Mouse (Mus musculus): Measurements from ENCODE around the gene Peli3. TPM values are rescaled to one million over a fixed set of nuclear protein-coding genes. Genes with fewer than 3 reads are reported as not detected.

The Peli3 gene
- polyA plus RNA-seq, 1 experiment = 1.6 TPM

GRCm38 (mm10) chr19:4928781-4929180, 14.1 kb downstream of the Peli3 start:
- TF ChIP-seq POLR2A (IDR thresholded peaks at IDR 0.05; ENCODE audit: low read depth, low read length) = no peak
- TF ChIP-seq CTCF (IDR thresholded peaks at IDR 0.05; ENCODE audit: extremely low read depth, insufficient read length, insufficient replicate concordance, low read depth, low read length) = no peak
- peaks cover 2% of the 10 kb centered on the region; the same call in 1 of the 2 replicates for H3K36me3 ChIP-seq (ENCODE audit: control insufficient read depth, insufficient read depth, low read length)
- no peaks in the 10 kb centered on the region for H3K27me3 ChIP-seq (ENCODE audit: control insufficient read depth, insufficient read depth, low read length)
- 65% methylated on average over 5 of the region's 5 CpGs for WGBS
- no peak overlapping the region for H3K4me3 ChIP-seq (ENCODE audit: low read depth, low read length)
- no peak overlapping the region for H3K27ac ChIP-seq (ENCODE audit: insufficient read depth, low read depth, low read length)
- H3K4me1 ChIP-seq (ENCODE audit: control insufficient read depth, insufficient read depth, insufficient read length, low read length) = peaks cover 12% of the 10 kb centered on the region; the same call in 1 of the 2 replicates

DNA sequence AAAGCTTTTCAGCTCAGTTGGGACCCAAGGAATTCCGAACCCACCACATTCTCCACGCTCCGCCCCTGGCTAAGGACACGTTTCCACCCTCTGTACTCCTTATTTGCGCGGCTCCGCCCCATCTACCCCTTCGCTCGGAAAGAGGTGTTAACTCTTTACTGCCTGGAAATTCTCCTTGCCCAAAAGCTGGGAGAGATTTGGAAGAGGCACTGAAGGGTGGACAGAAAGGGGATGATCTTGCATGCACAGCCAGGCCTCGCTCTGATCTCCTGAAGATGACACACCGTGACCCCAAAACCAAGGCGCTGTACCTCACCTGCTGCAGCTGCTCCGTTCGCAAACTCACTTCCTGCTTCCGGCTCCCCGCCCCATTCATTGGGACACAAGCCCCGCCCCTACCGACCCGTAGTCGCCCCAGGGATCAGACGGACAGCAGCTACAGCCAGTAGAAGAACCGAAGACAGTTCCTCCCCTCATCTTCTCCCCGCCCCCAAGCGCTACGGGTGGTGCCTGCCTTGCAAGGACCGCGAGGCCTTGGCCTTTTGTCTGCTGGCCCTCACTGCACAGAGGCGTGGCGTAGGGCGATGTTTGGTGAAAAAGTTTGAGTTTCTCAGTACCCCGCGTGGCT, 14.9 kb downstream of the Peli3 start, which contains the start of gene Dpp3:
Dpp3 (minus strand) TSS at position 384 of the 628 bp plus-strand sequence.
- Histone ChIP-seq H3K36me3 (ENCODE audit: control insufficient read depth, insufficient read depth, low read length) (peaks cover 9% of the 10 kb centered on the region), H3K27ac (ENCODE audit: insufficient read depth, low read depth, low read length) (no peak within 1 kb of the TSS), H3K27me3 (ENCODE audit: control insufficient read depth, insufficient read depth, low read length) (no peaks in the 10 kb centered on the region), H3K4me3 (ENCODE audit: low read depth, low read length) (peak within 1 kb of the TSS; percentile 86), H3K4me1 (ENCODE audit: control insufficient read depth, insufficient read depth, insufficient read length, low read length) (peaks cover 12% of the 10 kb centered on the region; the same call in 1 of the 2 replicates)
- peak; percentile 73; the same call in 1 of the 2 replicates for TF ChIP-seq POLR2A (IDR thresholded peaks at IDR 0.05; ENCODE audit: low read depth, low read length)
- TF ChIP-seq CTCF (IDR thresholded peaks at IDR 0.05; ENCODE audit: extremely low read depth, insufficient read length, insufficient replicate concordance, low read depth, low read length) = peak; percentile 13; the same call in 1 of the 2 replicates
- WGBS = under 1% methylated on average over 32 of the region's 32 CpGs

DNA sequence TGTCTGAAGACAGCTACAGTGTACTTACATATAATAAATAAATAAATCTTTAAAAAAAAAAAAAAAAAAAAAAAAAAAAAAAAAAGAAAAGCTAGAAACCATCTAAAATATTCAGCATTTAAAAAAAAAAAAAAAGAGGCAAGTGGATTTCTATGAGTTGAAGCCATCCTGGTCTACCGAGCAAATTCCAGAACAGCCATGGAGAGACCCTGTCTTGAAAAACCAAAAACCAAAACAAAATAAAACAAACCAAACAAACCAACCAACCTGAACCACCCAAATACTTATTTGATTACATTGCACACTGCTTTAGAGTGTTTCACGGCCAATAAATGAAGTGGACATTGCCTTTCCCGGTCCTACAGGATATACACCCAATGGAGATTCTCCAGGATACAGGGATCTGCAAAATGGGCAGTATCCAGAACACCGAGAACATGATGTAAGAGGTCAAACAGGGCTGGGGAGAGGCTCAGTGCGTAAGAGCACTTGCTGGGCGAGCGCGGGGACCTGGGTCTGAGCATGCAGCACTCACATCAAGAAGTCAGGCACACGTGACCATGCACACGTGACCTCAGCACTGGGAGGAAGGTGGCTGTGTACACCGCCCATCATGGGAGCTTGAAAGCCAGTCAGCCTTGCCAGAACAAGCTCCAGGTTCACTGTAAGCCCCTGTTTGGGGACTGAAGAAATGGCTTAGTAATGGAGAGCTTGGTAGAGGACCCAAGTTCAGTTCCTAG, 17.6 kb downstream of the Peli3 start:
- Histone ChIP-seq H3K4me3 (ENCODE audit: low read depth, low read length) (no peak overlapping the region), H3K27ac (ENCODE audit: insufficient read depth, low read depth, low read length) (no peak overlapping the region), H3K36me3 (ENCODE audit: control insufficient read depth, insufficient read depth, low read length) (peaks cover 35% of the 10 kb centered on the region), H3K27me3 (ENCODE audit: control insufficient read depth, insufficient read depth, low read length) (no peaks in the 10 kb centered on the region), H3K4me1 (ENCODE audit: control insufficient read depth, insufficient read depth, insufficient read length, low read length) (peaks cover 12% of the 10 kb centered on the region; the same call in 1 of the 2 replicates)
- TF ChIP-seq POLR2A (IDR thresholded peaks at IDR 0.05; ENCODE audit: low read depth, low read length) (no peak), CTCF (IDR thresholded peaks at IDR 0.05; ENCODE audit: extremely low read depth, insufficient read length, insufficient replicate concordance, low read depth, low read length) (no peak)
- 96% methylated on average over 11 of the region's 11 CpGs for WGBS

GRCm38 (mm10) chr19:4919652-4920051, 23.3 kb downstream of the Peli3 start:
- H3K27ac ChIP-seq (ENCODE audit: insufficient read depth, low read depth, low read length) = no peak overlapping the region
- WGBS = 84% methylated on average over 6 of the region's 6 CpGs
- H3K4me3 ChIP-seq (ENCODE audit: low read depth, low read length) = no peak overlapping the region
- no peaks in the 10 kb centered on the region for H3K27me3 ChIP-seq (ENCODE audit: control insufficient read depth, insufficient read depth, low read length)
- H3K36me3 ChIP-seq (ENCODE audit: control insufficient read depth, insufficient read depth, low read length) = peaks cover 86% of the 10 kb centered on the region
- TF ChIP-seq CTCF (IDR thresholded peaks at IDR 0.05; ENCODE audit: extremely low read depth, insufficient read length, insufficient replicate concordance, low read depth, low read length) = no peak
- no peak for TF ChIP-seq POLR2A (IDR thresholded peaks at IDR 0.05; ENCODE audit: low read depth, low read length)
- H3K4me1 ChIP-seq (ENCODE audit: control insufficient read depth, insufficient read depth, insufficient read length, low read length) = no peaks in the 10 kb centered on the region

DNA sequence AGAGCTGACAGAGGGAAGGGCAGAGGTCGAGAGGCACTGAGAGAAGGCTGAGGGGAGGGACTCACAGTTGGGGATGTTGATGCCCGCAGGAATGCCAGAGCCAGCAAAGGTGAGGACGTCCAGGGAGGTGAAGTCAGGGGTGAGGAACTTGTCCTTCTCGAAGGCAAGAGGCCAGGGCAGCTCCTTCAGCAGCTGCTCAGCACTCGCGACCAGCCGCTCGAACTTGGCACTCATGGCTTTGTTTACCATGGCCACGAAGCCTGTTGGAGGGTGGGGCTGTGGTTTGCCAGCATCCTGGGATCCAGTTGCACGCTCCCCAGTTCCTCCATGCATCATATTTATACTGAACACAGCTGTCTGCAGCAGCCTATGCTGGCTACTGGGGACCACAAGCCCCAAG, 26.1 kb downstream of the Peli3 start:
- Histone ChIP-seq H3K27ac (ENCODE audit: insufficient read depth, low read depth, low read length) (no peak overlapping the region), H3K27me3 (ENCODE audit: control insufficient read depth, insufficient read depth, low read length) (no peaks in the 10 kb centered on the region), H3K36me3 (ENCODE audit: control insufficient read depth, insufficient read depth, low read length) (peaks cover 88% of the 10 kb centered on the region), H3K4me1 (ENCODE audit: control insufficient read depth, insufficient read depth, insufficient read length, low read length) (no peaks in the 10 kb centered on the region), H3K4me3 (ENCODE audit: low read depth, low read length) (no peak overlapping the region)
- TF ChIP-seq POLR2A (IDR thresholded peaks at IDR 0.05; ENCODE audit: low read depth, low read length) (no peak), CTCF (IDR thresholded peaks at IDR 0.05; ENCODE audit: extremely low read depth, insufficient read length, insufficient replicate concordance, low read depth, low read length) (no peak)
- 55% methylated on average over 10 of the region's 10 CpGs for WGBS

- H3K4me1 ChIP-seq (ENCODE audit: control insufficient read depth, insufficient read depth, insufficient read length, low read length) = no peaks in the 10 kb centered on the region
- 94% methylated on average over 15 of the region's 15 CpGs for WGBS
- H3K4me3 ChIP-seq (ENCODE audit: low read depth, low read length) = no peak overlapping the region
- TF ChIP-seq CTCF (IDR thresholded peaks at IDR 0.05; ENCODE audit: extremely low read depth, insufficient read length, insufficient replicate concordance, low read depth, low read length) (no peak), POLR2A (IDR thresholded peaks at IDR 0.05; ENCODE audit: low read depth, low read length) (no peak)
- no peaks in the 10 kb centered on the region for H3K27me3 ChIP-seq (ENCODE audit: control insufficient read depth, insufficient read depth, low read length)
- no peak overlapping the region for H3K27ac ChIP-seq (ENCODE audit: insufficient read depth, low read depth, low read length)
- H3K36me3 ChIP-seq (ENCODE audit: control insufficient read depth, insufficient read depth, low read length) = peaks cover 86% of the 10 kb centered on the region
Measured at GRCm38 (mm10) chr19:4915924-4916603, 26.9 kb downstream of the Peli3 start.

All from small intestine, adult 2 months (tissue).